Mouse (Mus musculus): ENCODE results near the gene Ubtfl1.
"Not testable (repeated sequence)": the region's sequence is repeated elsewhere in the genome, so short reads cannot be mapped to it uniquely, and the experiment has no call there.

Ubtfl1 gene

DNA sequence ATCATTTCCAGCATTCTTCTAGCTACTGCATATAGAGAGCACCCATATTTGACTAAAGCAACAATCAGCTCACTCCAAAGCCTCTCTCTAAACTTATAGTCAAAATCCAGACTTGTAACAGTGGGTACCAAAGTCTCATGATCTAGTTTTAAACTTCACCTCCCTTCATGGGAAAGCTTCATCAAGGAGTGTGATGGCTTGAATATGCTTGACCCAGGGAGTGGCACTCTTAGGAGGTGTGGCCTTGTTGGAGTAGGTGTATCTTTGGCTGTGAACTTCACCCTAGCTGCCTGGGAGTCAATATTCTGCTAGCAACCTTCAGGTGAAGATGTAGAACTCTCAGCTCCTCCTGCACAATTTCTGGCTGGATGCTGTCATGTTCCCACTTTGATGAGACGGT lies at the start of gene Ubtfl1:
TSS of gene Ubtfl1 (plus strand) at position 301 of the 400 bp plus-strand sequence.
- DNase-seq (ENCODE audit: low read depth, low spot score), result no peak

DNA sequence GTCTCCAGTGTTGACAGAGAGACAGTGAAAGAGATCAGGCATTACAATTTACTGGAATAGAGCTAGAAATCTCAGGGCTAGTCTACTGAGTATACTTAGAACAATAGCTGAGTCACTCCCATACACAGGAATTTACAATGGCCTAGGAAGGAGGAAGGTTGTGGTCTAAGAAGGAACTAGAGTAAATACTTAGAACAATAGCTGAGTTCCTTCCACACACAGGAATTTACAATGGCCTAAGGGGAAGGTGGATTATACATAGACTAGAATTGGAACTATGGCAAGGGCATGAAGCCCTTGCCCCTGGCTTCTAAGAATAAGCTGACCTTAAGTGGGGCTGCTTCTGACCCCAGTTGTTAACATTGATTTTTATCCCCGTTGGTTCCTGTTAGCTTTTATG lies 31.2 kb upstream of the Ubtfl1 start:
- not testable (repeated sequence) for DNase-seq (ENCODE audit: low read depth, low spot score)

DNA sequence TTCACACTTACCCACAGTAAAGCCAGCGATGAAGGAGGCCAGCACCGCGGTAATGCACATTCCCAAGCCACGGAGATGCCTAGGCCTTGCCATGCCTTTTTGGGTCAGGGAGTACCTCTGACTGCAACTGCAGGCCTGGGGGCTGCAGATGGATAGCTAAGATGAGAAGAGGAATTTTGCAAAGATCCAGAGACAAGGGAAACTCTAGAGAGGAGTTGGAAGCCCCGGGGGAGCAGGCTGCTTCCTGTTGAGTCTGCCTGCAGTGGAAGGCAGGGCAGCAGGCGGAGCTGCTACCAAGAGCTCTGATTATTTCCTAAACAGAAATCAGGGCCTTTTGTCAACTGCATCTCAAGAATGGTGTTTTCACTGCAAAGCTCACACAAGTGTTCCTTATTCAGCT lies 18.4 kb upstream of the Ubtfl1 start:
- no peak for DNase-seq (ENCODE audit: low read depth, low spot score)

DNA sequence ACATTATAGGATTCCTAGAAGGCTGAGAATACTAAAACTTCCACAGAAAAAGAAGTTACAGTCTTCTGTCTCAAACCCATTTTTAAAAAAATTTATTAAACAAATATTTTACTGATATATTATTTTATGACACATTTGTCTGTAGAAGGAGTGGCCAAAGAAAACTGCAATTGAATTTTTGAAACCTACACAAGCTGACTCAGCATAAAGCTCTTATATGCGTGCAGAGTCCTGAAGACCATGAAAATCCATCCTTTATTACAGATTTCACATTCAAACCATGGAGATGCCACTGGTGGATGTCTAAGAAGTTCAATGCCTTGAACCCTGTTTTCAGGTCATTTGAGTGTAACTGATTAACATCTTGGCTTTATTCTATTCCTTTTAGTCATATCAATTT lies 4.6 kb upstream of the Ubtfl1 start:
- no peak for DNase-seq (ENCODE audit: low read depth, low spot score)

GRCm38 (mm10) chr9:18402895-18403294 lies 1.3 kb upstream of the Ubtfl1 start, which contains the start of gene Naalad2:
TSS of gene Naalad2 (minus strand) at chr9:18402995.
- DNase-seq (ENCODE audit: low read depth, low spot score), result not testable (repeated sequence)

DNA sequence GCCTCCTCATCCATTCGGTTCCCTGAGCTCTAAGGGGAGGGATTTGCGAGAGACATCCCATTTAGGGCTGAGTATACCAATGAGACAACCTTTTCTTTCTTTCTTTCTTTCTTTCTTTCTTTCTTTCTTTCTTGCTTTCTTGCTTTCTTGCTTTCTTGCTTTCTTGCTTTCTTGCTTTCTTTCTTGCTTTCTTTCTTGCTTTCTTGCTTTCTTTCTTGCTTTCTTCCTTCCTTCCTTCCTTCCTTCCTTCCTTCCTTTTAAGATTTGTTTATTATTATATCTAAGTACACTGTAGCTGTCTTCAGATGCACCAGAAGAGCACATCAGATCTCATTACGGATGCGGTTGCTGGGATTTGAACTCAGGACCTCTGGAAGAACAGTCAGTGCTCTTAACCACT lies 8.2 kb downstream of the Ubtfl1 start:
- DNase-seq (ENCODE audit: low read depth, low spot score), result not testable (repeated sequence)

- DNase-seq (ENCODE audit: low read depth, low spot score), result no peak
Measured at GRCm38 (mm10) chr9:18430354-18430753, 26.1 kb downstream of the Ubtfl1 start, which contains the start of gene Mbd3l2. TSS of gene Mbd3l2 (plus strand) at chr9:18430654.

DNA sequence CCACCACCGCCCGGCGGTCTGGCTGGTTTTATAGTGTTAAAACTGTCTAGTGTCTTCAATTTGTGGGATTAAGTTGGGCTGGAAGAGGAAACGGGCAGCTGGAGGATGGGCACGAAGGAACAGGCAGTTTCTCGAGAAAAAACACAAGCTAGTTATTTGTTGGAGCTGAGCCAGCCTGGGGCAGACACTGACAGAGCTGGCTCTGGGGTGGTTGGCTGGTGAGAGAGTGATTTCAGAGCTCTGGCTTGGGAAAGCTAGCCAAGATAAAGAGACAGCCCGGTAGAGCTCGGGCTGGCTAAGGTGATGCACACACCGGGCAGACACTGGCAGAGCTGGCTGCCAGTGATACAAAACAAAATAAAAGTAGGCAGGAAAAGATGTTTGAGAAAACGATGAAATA lies 27.5 kb downstream of the Ubtfl1 start:
- no peak for DNase-seq (ENCODE audit: low read depth, low spot score)

- DNase-seq (ENCODE audit: low read depth, low spot score), result no peak
Measured at GRCm38 (mm10) chr9:18456520-18456919, 52.3 kb downstream of the Ubtfl1 start.

All from embryo, embryonic 11.5 days (tissue).